Mouse (Mus musculus): ENCODE data around the gene Ccng1. TPM values are rescaled to one million over a fixed set of nuclear protein-coding genes. Genes with fewer than 3 reads are reported as not detected.
"Not testable (repeated sequence)": the region's sequence is repeated elsewhere in the genome, so short reads cannot be mapped to it uniquely, and the experiment has no call there.

Ccng1 gene
- polyA plus RNA-seq, 1 experiment from 2014 or later: 42.6 TPM

DNA sequence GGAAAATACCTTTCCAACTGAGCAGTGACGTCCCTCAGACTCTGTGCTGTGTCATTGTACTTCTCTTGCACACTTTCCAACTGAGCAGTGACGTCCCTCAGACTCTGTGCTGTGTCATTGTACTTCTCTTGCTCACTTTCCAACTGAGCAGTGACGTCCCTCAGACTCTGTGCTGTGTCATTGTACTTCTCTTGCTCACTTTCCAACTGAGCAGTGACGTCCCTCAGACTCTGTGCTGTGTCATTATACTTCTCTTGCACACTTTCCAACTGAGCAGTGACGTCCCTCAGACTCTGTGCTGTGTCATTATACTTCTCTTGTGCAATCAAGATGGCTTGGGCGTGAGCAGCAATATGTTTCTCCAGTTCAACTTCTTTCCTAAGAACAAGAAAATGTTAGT is 45.2 kb downstream of the Ccng1 start:
- not testable (repeated sequence) for H3K9ac ChIP-seq (ENCODE audit: low read length); DNase-seq (ENCODE audit: low spot score); ATAC-seq (replicated peaks; ENCODE audit: low FRiP score); H3K4me3 ChIP-seq (ENCODE audit: low read depth, low read length); H3K9me3 ChIP-seq (ENCODE audit: control insufficient read depth, low read length); H3K27ac ChIP-seq (ENCODE audit: low read depth, low read length); H3K4me1 ChIP-seq (replicated peaks; ENCODE audit: control insufficient read depth, insufficient read depth, low read length); H3K4me2 ChIP-seq (ENCODE audit: low read depth, low read length, severe bottlenecking); H3K27me3 ChIP-seq (ENCODE audit: control insufficient read depth, insufficient read depth, low read length)
- H3K36me3 ChIP-seq (ENCODE audit: control insufficient read depth, insufficient read depth, low read length): peaks cover 20% of the 10 kb centered on the region
- WGBS: 88% methylated on average over 6 of the region's 6 CpGs

Other genes starting within 250 kb of the Ccng1 start
- 91.6 and 96.5 TPM in 2 replicates for gene Mat2b, start 60.1 kb downstream of the Ccng1 start, polyA plus RNA-seq (2014; fragmentation: Nextera tagmentation; extraction: Ambion mirVana)
- 69.5 and 75.9 TPM in 2 replicates for gene Hmmr, start 21.9 kb downstream of the Ccng1 start, polyA plus RNA-seq (2014; fragmentation: Nextera tagmentation; extraction: Ambion mirVana)
- 192 and 217 TPM in 2 replicates for gene Nudcd2, start 21.6 kb downstream of the Ccng1 start, polyA plus RNA-seq (2014; fragmentation: Nextera tagmentation; extraction: Ambion mirVana)